Mouse (Mus musculus) liver, postnatal 0 days (tissue): ENCODE results near the gene Cryba4.

ENCODE experiments used
- CTCF ChIP-seq: sonication (generic); IDR thresholded peaks from 2 replicates; pipeline ENCODE4 v1.5.1; 2016; ENCODE audit warnings: antibody characterized with exemption, low read depth
- EP300 ChIP-seq: IDR thresholded peaks from 2 replicates; pipeline ENCODE4 v1.6.1; 2016; ENCODE audit warnings: antibody characterized with exemption, low read depth, mild to moderate bottlenecking

DNA sequence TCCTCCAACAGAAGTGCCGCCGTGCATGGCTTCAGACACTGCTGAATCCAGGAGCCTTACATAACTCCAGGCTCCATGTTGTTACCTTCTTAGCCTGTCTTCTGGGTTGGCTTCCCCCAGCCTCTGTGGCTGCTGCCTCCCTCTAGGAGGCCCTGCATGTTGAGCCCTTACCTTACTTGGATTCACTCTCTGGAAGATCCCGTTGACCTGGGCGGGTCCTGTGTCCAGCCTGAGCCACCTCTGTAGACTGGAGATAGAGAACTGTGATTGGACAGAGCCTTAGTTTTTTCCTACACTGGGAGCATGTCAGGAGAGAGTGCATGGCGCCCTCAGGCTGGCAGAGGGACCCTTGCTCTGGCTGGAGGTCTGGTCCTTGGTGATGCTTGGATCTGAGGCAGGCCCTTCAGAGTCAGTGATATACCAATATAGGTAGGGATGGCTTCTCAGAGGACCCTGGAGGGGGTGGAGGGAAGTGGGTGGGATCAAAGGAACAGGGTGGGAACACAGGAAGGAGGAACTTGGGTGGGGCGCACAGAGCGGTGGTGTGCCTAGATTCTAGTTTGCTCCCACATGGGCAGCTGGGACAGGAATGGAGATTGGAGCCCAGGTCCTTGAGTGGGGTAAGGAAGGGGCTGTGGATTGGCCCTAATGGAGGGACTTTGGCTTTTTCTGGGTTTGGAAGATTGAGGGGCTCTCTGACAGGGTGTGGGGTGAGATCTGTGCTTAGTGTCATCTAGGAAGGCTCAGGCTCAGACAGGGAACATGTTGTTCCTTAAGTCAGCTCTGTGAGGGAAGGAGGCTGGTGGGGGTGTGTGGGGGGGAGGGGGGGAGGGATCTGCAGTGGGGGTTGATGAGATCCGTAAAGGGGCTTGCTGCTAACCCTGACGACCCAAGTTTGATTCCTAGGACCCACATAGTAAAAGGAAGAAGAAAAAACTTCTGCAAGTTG, 36.1 kb upstream of the Cryba4 start:
- TF ChIP-seq EP300 (no peak), CTCF (0 out of 2 replicates have a peak, but pooled peaks have one; percentile 7)
